Mouse (Mus musculus) Patski (cell line): ENCODE results near the gene Vps26a. TPM values are rescaled to one million over a fixed set of nuclear protein-coding genes. Genes with fewer than 3 reads are reported as not detected.

Experiments
- ATAC-seq: fragments of 100-300 bp; one replicate; pipeline ENCODE4 v1.8.0; 2021
- CTCF ChIA-PET: fragments of 350-600 bp; sonication (Branson Sonifier 250); formaldehyde crosslinking; loops from one replicate; lab custom pipeline; 2022; ENCODE audit warnings: inconsistent platforms; lab: Charles Lee
- POLR2A ChIA-PET: fragments of 350-600 bp; sonication (Branson Sonifier 250); formaldehyde crosslinking; loops from one replicate; lab custom pipeline; 2022; ENCODE audit warnings: antibody characterized with exemption, inconsistent platforms; lab: Charles Lee
- DNase-seq: peaks from one replicate; pipeline ENCODE4 v3.0.0-alpha.2; 2011; ENCODE audit warnings: low read depth, low spot score
- H3K27me3 ChIP-seq: fragments of 371-371 bp; one replicate; pipeline ENCODE4 v1.5.1; 2021
- CTCF ChIP-seq: fragments of 100-300 bp; IDR thresholded peaks from one replicate; pipeline ENCODE4 v1.5.1; 2021
- in situ Hi-C: fragments of 300-500 bp; cut with MboI; formaldehyde crosslinking; loops from 3 replicates; pipeline ENCODE4 v1.11.1; 2018; ENCODE audit warnings: low pct_unique_long_range_greater_than_20kb, mixed read lengths
- polyA plus RNA-seq: library from polyadenylated mRNA; unstranded; gene quantifications from one replicate; pipeline ENCODE4 v1.2.3, GENCODE M21; 2021

Gene Vps26a
- 81.6 TPM for polyA plus RNA-seq

- DNase-seq (peak; percentile 98), ATAC-seq (peak; percentile 80)
- in situ Hi-C loops = no loop called here
- POLR2A ChIA-PET = no interaction called here
- no peak for TF ChIP-seq CTCF
- peaks cover 4% of the 10 kb centered on the region for H3K27me3 ChIP-seq
- CTCF ChIA-PET = interaction anchor here (1.0 to 2.3 kb wide), 2 partner anchors 15 to 17 kb away, joined by 3 to 8 read pairs; no protein-coding TSS in a partner anchor
These were observed at the start of gene Vps26a for GRCm38 (mm10) chr10:62486618-62487415. Gene Vps26a, minus strand, starts transcription at chr10:62486805.

GRCm38 (mm10) chr10:62534509-62534908 lies 47.9 kb upstream of the Vps26a start:
- no peak for DNase-seq
- CTCF ChIA-PET = interaction anchor here (1.8 kb wide), 1 partner anchor 15 kb away, joined by 7 read pairs; no protein-coding TSS in a partner anchor

GRCm38 (mm10) chr10:62532832-62533231 lies 46.2 kb upstream of the Vps26a start:
- ATAC-seq (no peak), DNase-seq (peak; percentile 25)
- CTCF ChIA-PET = interaction anchor here (1.8 kb wide), 1 partner anchor 17 kb away, joined by 7 read pairs; no protein-coding TSS in a partner anchor
- POLR2A ChIA-PET = no interaction called here
- in situ Hi-C loops = no loop called here
- TF ChIP-seq CTCF = no peak
- no peaks in the 10 kb centered on the region for H3K27me3 ChIP-seq

More at GRCm38 (mm10) chr10:62534509-62534908, 47.9 kb upstream of the Vps26a start:
- POLR2A ChIA-PET = no interaction called here
- in situ Hi-C loops = no loop called here
- ATAC-seq = no peak
- H3K27me3 ChIP-seq = peaks cover 4% of the 10 kb centered on the region
- TF ChIP-seq CTCF = no peak

GRCm38 (mm10) chr10:62530183-62530582 lies 43.6 kb upstream of the Vps26a start:
- no peak for DNase-seq
- in situ Hi-C loops = no loop called here
- POLR2A ChIA-PET = interaction anchor here (0.6 kb wide), 1 partner anchor 157 kb away, joined by 3 read pairs; no protein-coding TSS in a partner anchor

GRCm38 (mm10) chr10:62527351-62527750 lies 40.7 kb upstream of the Vps26a start, which contains the start of gene Srgn:
Gene Srgn, minus strand, starts transcription at chr10:62527451.
- H3K27me3 ChIP-seq = peaks cover 20% of the 10 kb centered on the region
- in situ Hi-C loops = no loop called here
- CTCF ChIA-PET = no interaction called here
- DNase-seq (no peak), ATAC-seq (no peak)
- TF ChIP-seq CTCF = no peak
- POLR2A ChIA-PET = no interaction called here

More at GRCm38 (mm10) chr10:62530183-62530582, 43.6 kb upstream of the Vps26a start:
- CTCF ChIA-PET = interaction anchor here (0.9 to 1.7 kb wide), 3 partner anchors 19 to 49 kb away, joined by 3 read pairs; no protein-coding TSS in a partner anchor
- ATAC-seq = no peak
- no peak for TF ChIP-seq CTCF
- H3K27me3 ChIP-seq = peaks cover 15% of the 10 kb centered on the region

GRCm38 (mm10) chr10:62522346-62522950 lies 35.8 kb upstream of the Vps26a start:
- CTCF ChIA-PET = no interaction called here
- in situ Hi-C loops = no loop called here
- POLR2A ChIA-PET = no interaction called here
- ATAC-seq = no peak
- TF ChIP-seq CTCF = no peak
- no peak for DNase-seq
- H3K27me3 ChIP-seq = peaks cover 20% of the 10 kb centered on the region

GRCm38 (mm10) chr10:62521763-62522162 lies 35.2 kb upstream of the Vps26a start:
- POLR2A ChIA-PET = no interaction called here
- in situ Hi-C loops = no loop called here
- DNase-seq = no peak
- TF ChIP-seq CTCF = no peak
- peaks cover 18% of the 10 kb centered on the region for H3K27me3 ChIP-seq
- CTCF ChIA-PET = no interaction called here
- ATAC-seq = no peak

- peaks cover 12% of the 10 kb centered on the region for H3K27me3 ChIP-seq
- CTCF ChIA-PET = no interaction called here
- POLR2A ChIA-PET = no interaction called here
- DNase-seq = no peak
- TF ChIP-seq CTCF = no peak
- ATAC-seq = no peak
- in situ Hi-C loops = no loop called here
These were observed 34.3 kb upstream of the Vps26a start for GRCm38 (mm10) chr10:62520911-62521310.

- in situ Hi-C loops = no loop called here
- TF ChIP-seq CTCF = no peak
- no peaks in the 10 kb centered on the region for H3K27me3 ChIP-seq
- CTCF ChIA-PET = no interaction called here
- ATAC-seq (no peak), DNase-seq (no peak)
- POLR2A ChIA-PET = no interaction called here
These were observed 30.9 kb upstream of the Vps26a start for GRCm38 (mm10) chr10:62517511-62517910.

- no peaks in the 10 kb centered on the region for H3K27me3 ChIP-seq
- no peak for ATAC-seq
- in situ Hi-C loops = no loop called here
- CTCF ChIA-PET = interaction anchor here (1.9 kb wide), 1 partner anchor 38 kb away, joined by 7 read pairs; no protein-coding TSS in a partner anchor
- POLR2A ChIA-PET = no interaction called here
- DNase-seq = no peak
- no peak for TF ChIP-seq CTCF
These were observed 26.2 kb upstream of the Vps26a start for GRCm38 (mm10) chr10:62512855-62513254.

- no peak for ATAC-seq
- no peak for TF ChIP-seq CTCF
- DNase-seq = no peak
- ChIA-PET POLR2A (no interaction called here), CTCF (no interaction called here)
- in situ Hi-C loops = no loop called here
- no peaks in the 10 kb centered on the region for H3K27me3 ChIP-seq
These were observed 24.9 kb upstream of the Vps26a start for GRCm38 (mm10) chr10:62511528-62511927.
